Mouse (Mus musculus) limb, embryonic 11.5 days (tissue): ENCODE data around the gene Ezr. TPM values are rescaled to one million over a fixed set of nuclear protein-coding genes. Genes with fewer than 3 reads are reported as not detected.
"Not testable (repeated sequence)": the region's sequence is repeated elsewhere in the genome, so short reads cannot be mapped to it uniquely, and the experiment has no call there.

Source experiments
- ATAC-seq: fragments of 200-750 bp; cut with Nextera tagmentation; 2 replicates; pipeline ENCODE4 v1.8.0; 2017; ENCODE audit warnings: low read depth; ENCODE audit not compliant: insufficient number of reproducible peaks, low FRiP score, low TSS enrichment
- DNase-seq: peaks from one replicate; pipeline ENCODE4 v3.0.0-alpha.2; 2015; ENCODE audit warnings: low spot score
- H3K27ac ChIP-seq: fragments of 300-500 bp; sonication (generic); replicated peaks from 2 replicates; pipeline ENCODE4 v1.5.1; 2014; ENCODE audit warnings: low read depth, mild to moderate bottlenecking, low read length
- H3K27me3 ChIP-seq: fragments of 300-500 bp; sonication (generic); 2 replicates; pipeline ENCODE4 v1.6.1; 2014; ENCODE audit warnings: mild to moderate bottlenecking, low read length, mixed read lengths; ENCODE audit not compliant: control insufficient read depth, insufficient read depth
- H3K36me3 ChIP-seq: fragments of 300-500 bp; sonication (generic); 2 replicates; pipeline ENCODE4 v1.6.1; 2014; ENCODE audit warnings: mild to moderate bottlenecking, low read length, moderate library complexity, mixed read lengths; ENCODE audit not compliant: control insufficient read depth, insufficient read depth
- H3K4me1 ChIP-seq: fragments of 300-500 bp; sonication (generic); 2 replicates; pipeline ENCODE4 v1.6.1; 2014; ENCODE audit warnings: low read length, mixed read lengths; ENCODE audit not compliant: control insufficient read depth, insufficient read depth
- H3K4me2 ChIP-seq: fragments of 300-500 bp; sonication (generic); 2 replicates; pipeline ENCODE4 v1.6.1; 2014; ENCODE audit warnings: low read depth, mild to moderate bottlenecking, moderate library complexity; ENCODE audit not compliant: severe bottlenecking
- H3K4me3 ChIP-seq: fragments of 300-500 bp; sonication (generic); 2 replicates; pipeline ENCODE4 v1.5.1; 2014; ENCODE audit warnings: low read depth, low read length
- H3K9ac ChIP-seq: fragments of 300-500 bp; sonication (generic); 2 replicates; pipeline ENCODE4 v1.6.1; 2014; ENCODE audit warnings: mild to moderate bottlenecking, low read length
- H3K9me3 ChIP-seq: fragments of 300-500 bp; sonication (generic); 2 replicates; pipeline ENCODE4 v1.6.1; 2016; ENCODE audit warnings: low read length; ENCODE audit not compliant: control insufficient read depth
- WGBS: fragments of 180-500 bp; shearing (Covaris S2); extraction: QIAGEN DNeasy Blood & Tissue Kit; methylation state at CpG from one replicate; pipeline ENCODE4 v1.1.7; 2014; 5-methylcytosine and 5-hydroxymethylcytosine counted together
- polyA plus RNA-seq: library from polyadenylated mRNA; unstranded; fragments of >200 nt; fragmentation: Nextera tagmentation; extraction: Ambion mirVana; gene quantifications from 2 replicates; pipeline ENCODE4 v1.2.1, GENCODE M21; 2014

Ezr gene
- polyA plus RNA-seq, 1 experiment from 2014 or later = 25.6 TPM

GRCm38 (mm10) chr17:6713483-6713882 is 69.1 kb downstream of the Ezr start:
- H3K27me3 ChIP-seq, ATAC-seq, H3K9ac ChIP-seq, H3K4me3 ChIP-seq, H3K27ac ChIP-seq, H3K36me3 ChIP-seq, DNase-seq, H3K4me2 ChIP-seq, H3K9me3 ChIP-seq, H3K4me1 ChIP-seq: not testable (repeated sequence)
- WGBS = 84% methylated on average over 2 of the region's 2 CpGs

GRCm38 (mm10) chr17:6708194-6708593 is 74.4 kb downstream of the Ezr start:
- H3K4me2 ChIP-seq, H3K27me3 ChIP-seq, H3K9ac ChIP-seq, ATAC-seq, H3K27ac ChIP-seq, H3K4me3 ChIP-seq, DNase-seq, H3K9me3 ChIP-seq, H3K36me3 ChIP-seq, H3K4me1 ChIP-seq: not testable (repeated sequence)
- 68% methylated on average over 2 of the region's 2 CpGs for WGBS

GRCm38 (mm10) chr17:6707422-6707821 is 75.2 kb downstream of the Ezr start:
- H3K36me3 ChIP-seq, H3K4me1 ChIP-seq, H3K27ac ChIP-seq, H3K9ac ChIP-seq, H3K27me3 ChIP-seq, ATAC-seq, DNase-seq, H3K9me3 ChIP-seq, H3K4me2 ChIP-seq, H3K4me3 ChIP-seq: not testable (repeated sequence)
- WGBS = 86% methylated on average over 5 of the region's 5 CpGs

- not testable (repeated sequence) for DNase-seq, H3K27ac ChIP-seq, H3K4me1 ChIP-seq, H3K4me2 ChIP-seq, H3K27me3 ChIP-seq, H3K9me3 ChIP-seq, H3K9ac ChIP-seq, ATAC-seq, H3K4me3 ChIP-seq, H3K36me3 ChIP-seq
- WGBS = 94% methylated on average over 5 of the region's 5 CpGs
Measured at GRCm38 (mm10) chr17:6706448-6706847, 76.1 kb downstream of the Ezr start.

- H3K27me3 ChIP-seq, H3K4me2 ChIP-seq, H3K36me3 ChIP-seq, H3K27ac ChIP-seq, DNase-seq, H3K9ac ChIP-seq, H3K4me3 ChIP-seq, H3K4me1 ChIP-seq, H3K9me3 ChIP-seq: not testable (repeated sequence)
- 71% methylated on average over 8 of the region's 9 CpGs for WGBS
- peak; percentile 45; the same call in 1 of the 2 replicates for ATAC-seq
Measured at GRCm38 (mm10) chr17:6703381-6704270, 79.0 kb downstream of the Ezr start.

GRCm38 (mm10) chr17:6702625-6703221 is 79.9 kb downstream of the Ezr start:
- H3K27ac ChIP-seq, H3K27me3 ChIP-seq, ATAC-seq, H3K36me3 ChIP-seq, H3K4me3 ChIP-seq, H3K4me2 ChIP-seq, H3K4me1 ChIP-seq, H3K9me3 ChIP-seq, H3K9ac ChIP-seq, DNase-seq: not testable (repeated sequence)
- WGBS = 68% methylated on average over 2 of the region's 8 CpGs

- DNase-seq, ATAC-seq, H3K27me3 ChIP-seq, H3K4me1 ChIP-seq, H3K4me3 ChIP-seq, H3K9ac ChIP-seq, H3K36me3 ChIP-seq, H3K9me3 ChIP-seq, H3K4me2 ChIP-seq, H3K27ac ChIP-seq: not testable (repeated sequence)
- WGBS = 67% methylated on average over 3 of the region's 7 CpGs
Measured at GRCm38 (mm10) chr17:6700077-6700476, 82.5 kb downstream of the Ezr start.

GRCm38 (mm10) chr17:6699502-6699901 is 83.1 kb downstream of the Ezr start:
- 94% methylated on average over 8 of the region's 9 CpGs for WGBS
- ATAC-seq, H3K4me2 ChIP-seq, H3K27me3 ChIP-seq, H3K9ac ChIP-seq, H3K9me3 ChIP-seq, H3K4me3 ChIP-seq, H3K36me3 ChIP-seq, H3K27ac ChIP-seq, H3K4me1 ChIP-seq, DNase-seq: not testable (repeated sequence)
